Mouse (Mus musculus): ENCODE measurements around the gene Vkorc1l1. TPM values are rescaled to one million over a fixed set of nuclear protein-coding genes. Genes with fewer than 3 reads are reported as not detected.

The Vkorc1l1 gene
- total RNA-seq, 2 experiments from 2014 or later, result 41.5 to 43.9 TPM

GRCm38 (mm10) chr5:129999097-129999496, 57.3 kb downstream of the Vkorc1l1 start:
- peak; percentile 31 to 39 for DNase-seq (ENCODE audit: low spot score in 2 of 2)

DNA sequence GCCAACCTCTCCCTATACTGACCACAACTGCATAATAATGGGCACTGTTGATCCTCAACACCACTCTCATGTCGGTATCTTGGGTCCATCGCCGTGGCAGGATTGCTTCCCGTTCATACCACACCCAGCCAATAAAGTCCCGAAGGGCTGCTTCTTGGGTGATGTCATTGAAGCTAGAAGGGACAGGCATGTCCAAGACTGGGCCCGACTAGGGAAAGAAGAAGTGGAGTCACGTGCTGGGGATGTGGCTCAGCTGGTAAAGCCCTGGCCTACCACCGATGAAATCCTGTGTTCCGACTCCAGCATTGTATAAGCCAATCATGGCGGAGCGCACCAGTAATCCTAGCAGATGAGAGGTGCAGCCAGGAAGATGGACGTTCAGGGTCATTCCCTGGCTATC, 59.0 kb downstream of the Vkorc1l1 start:
- DNase-seq (ENCODE audit: low spot score in 2 of 2), result no peak

DNA sequence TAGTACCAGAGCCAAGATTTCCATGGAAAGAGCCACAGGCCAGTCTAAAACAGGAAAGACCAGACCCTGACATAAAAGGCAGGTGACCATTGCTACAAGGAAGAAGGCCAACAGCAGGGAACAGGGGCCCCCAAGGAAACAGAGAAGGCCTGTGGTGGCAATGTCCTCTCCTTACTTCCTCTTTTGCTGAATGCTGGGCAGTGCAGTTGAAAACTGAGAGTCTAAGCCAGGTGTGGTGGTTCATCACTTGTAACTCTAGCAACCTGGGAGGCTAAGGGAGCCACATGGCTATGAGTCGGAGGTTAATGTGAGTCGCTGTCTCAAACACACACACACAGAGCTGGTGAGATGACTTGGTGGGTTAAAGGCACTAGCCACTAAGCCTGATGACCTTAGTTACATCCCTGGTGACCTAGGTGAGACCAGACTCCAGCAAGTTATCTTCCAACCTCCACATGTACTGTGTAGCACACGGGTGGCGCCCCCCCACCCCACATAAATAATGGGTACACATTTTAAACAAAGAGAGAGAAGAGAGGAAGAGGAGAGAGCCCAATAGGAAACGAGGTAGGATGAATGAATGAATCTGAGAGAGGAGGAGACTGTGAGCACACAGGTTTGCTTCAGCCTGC, 59.7 kb downstream of the Vkorc1l1 start:
- no peak for DNase-seq (ENCODE audit: low spot score in 2 of 2)

DNA sequence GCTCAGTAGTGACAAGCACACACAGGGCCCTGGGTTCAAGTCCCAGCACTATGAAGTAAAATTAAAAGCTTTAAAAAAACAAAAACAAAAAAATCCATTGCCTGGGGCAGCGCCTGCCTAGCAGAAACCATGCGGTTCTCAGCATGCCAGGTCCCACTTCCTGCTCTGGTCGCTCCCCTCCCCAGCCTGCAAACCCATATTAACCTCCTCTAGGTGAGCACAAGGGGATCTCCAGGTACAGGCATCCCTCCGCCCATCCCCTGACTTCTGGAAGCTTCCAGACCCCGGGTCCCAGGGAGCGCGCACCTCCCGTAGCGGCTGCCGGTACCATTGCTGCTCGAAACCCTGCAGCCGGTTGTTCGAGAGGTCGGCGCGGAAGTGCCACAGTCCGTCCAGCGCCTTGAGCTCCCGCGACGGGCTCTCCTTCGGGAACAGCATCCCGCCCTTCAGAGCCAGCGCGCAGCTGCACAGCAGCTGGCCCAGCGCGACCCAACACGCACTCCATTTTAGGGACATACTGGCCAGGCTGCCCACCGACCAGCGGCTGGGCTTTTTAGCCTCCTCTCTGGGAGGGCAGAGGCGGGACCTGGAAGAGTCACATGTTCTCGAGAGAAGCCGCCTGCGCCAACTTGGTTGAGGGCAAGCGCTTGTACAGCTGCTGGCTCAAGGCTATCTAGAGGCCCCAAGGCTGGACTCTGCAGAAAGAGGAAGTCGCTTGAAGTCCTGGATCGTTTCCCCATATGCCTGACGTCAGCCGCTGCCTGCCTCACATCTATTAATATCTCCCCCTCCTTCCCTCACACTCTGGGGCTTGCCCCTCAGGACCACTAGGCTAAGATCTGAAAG, 60.8 kb downstream of the Vkorc1l1 start, which contains the start of gene Gusb:
Gene Gusb (minus strand): TSS at position 749 of the 846 bp plus-strand sequence.
- DNase-seq (ENCODE audit: low spot score in 2 of 2), result peak; percentile 54 to 72

- no peak for DNase-seq (ENCODE audit: low spot score in 2 of 2)
These were observed 61.5 kb downstream of the Vkorc1l1 start for GRCm38 (mm10) chr5:130003229-130003628.

- DNase-seq (ENCODE audit: low spot score in 2 of 2), result no peak
These were observed 65.6 kb downstream of the Vkorc1l1 start for GRCm38 (mm10) chr5:130007344-130007743.

DNA sequence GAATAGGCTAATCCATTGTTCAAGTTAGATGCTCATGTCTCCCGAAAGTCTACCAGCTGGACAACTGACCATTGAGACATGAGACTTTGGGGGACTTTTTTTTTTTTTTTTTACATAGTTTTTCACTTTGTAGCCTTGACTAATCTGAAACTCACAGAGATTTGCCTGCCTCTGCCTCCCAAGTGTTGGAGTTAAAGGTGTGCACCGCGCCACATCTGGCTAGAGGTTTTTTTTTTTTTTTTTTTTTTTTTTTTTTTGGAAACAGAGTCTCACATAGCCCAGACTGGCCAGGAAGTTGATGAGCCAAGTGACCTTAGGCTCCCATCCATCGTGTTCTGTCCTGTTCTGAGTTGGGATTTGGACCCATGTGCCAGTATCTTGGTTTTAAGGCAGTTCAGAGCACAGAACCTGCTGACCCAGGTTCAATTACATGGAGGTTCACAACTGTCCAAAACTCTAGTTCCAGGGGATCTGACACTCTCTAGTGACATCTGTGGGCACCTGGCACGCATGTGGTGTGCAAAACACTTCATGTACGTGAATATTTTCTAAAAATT, 66.3 kb downstream of the Vkorc1l1 start:
- no peak for DNase-seq (ENCODE audit: low spot score in 2 of 2)

GRCm38 (mm10) chr5:130009784-130010183, 68.0 kb downstream of the Vkorc1l1 start:
- DNase-seq (ENCODE audit: low spot score in 2 of 2), result no peak

DNA sequence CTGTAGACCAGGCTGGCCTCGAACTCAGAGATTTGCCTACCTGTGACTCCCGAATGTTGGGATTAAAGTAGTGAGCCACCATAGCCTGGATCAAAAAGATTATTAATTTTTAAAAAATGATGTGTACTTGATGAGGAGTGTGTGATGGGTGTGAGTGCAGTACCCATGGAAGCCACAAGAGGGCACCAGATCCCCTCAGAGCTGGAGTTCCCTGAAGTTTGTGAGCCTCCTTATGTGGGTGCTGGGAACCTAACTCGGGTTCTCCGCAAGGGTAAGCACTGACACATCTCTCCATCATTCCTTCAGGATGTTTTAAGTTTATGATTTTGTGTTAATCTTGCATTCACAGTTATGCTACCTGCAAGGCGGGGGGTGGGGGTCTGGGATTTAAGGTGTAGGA, 69.2 kb downstream of the Vkorc1l1 start:
- DNase-seq (ENCODE audit: low spot score in 2 of 2), result no peak

DNA sequence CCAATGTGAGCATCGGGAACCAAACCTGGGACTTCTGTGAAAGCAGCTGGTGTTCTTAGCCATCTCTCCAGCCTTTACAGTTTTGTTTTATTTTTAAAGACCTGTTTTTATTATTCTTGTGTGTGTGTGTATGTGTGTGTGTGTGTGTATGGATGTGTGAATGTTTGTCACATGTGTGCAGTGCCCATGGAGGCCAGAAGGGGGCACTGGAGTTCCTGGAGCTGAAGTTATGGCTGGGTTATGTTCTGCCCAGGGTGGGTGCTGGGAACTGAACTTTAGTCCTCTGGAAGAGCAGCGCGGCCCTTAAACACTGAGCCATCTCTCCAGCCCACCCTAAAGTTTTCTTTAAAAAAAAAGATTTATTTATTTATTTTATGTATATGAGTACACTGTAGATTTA, 73.3 kb downstream of the Vkorc1l1 start:
- DNase-seq (ENCODE audit: low spot score in 2 of 2), result no peak

DNA sequence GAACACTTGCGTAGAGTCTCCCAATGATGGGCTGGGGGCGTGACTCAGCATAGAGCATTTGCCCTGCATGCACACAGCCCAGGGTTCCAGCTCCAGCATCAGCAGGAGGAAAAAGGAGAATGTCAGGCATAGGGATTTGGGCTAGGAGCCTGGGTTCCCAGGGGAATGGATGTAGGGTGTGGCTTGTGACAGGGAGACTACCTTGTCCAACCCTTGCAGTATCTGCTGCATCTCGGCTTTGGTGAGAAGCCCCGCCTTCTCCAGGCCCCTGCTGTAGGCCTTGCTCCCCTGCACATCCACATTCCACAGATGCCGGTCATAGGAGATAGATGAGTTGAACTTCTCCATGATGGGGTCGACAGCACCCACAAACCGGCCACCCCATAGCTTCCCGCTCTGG, 77.7 kb downstream of the Vkorc1l1 start:
- no peak for DNase-seq (ENCODE audit: low spot score in 2 of 2)

GRCm38 (mm10) chr5:130021361-130021966, 79.7 kb downstream of the Vkorc1l1 start:
- DNase-seq (ENCODE audit: low spot score in 2 of 2), result no peak

GRCm38 (mm10) chr5:130022366-130022765, 80.6 kb downstream of the Vkorc1l1 start:
- no peak for DNase-seq (ENCODE audit: low spot score in 2 of 2)

DNA sequence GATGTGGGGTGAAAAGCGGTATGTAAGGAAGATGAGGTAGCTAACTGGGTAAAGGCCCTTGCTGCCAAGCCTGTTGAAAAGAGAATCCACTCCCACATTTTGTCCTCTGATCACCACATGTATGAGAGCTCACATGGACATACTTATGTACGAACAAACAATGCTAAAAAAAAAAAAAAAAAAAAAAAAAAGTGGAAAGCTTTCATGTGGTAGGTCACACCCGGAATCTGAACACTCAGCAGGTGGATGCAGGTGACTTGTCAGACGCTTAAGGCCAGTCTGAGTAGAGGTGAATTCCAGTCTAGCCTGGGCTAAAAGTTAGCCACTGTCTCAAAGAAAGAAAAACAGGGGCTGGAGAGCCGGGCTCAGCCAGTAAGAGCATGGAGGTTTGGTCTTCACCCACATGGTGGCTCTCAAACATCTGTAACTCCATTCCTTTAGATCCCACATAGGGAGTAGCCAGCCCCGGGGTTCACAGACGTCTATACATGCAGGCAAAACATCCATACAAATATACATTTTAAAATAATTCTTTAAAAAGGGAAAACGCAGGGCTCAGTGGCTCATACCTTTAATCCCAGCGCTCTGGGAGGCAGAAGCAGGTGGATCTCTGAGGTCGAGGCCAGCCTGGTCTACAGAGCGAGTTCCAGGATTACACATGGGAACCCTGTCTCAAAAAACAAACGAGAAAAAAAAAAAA, 81.4 kb downstream of the Vkorc1l1 start:
- no peak for DNase-seq (ENCODE audit: low spot score in 2 of 2)

DNA sequence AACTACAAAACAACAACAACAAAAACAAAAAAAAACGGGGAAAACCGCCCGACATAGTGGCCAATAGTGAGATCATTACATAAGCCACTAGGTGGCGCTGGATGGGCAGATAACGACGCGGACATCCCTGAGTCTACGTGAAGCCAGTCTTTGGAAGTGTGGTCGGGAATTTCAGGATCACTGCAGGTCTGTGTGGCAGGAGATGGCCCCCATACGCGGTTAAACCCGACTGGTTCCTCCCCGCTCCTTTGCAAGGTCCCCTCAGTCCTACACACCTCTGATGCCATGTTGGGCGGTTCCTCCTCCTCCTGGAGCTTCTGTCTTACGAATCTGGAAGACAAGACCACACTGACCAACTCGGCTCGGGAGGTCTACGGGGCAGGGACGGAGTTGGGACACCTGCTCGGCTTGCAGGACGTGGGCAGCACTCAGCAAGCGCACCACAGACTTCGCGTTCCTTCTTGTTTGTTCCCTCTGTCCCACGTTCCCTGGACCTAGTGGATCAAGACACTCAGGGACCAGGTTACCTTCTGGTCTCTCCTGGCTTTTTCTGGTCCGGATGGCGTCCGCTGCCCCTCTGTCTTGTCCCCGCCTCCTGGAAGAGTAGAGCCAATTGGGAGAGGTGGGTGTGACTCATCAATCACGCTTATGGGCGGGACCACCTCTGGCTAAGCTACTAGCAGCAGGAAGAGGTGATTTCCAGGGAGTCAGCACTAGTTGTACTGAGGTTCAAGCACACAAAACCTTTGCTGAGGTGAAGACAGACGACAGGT, 82.2 kb downstream of the Vkorc1l1 start:
- DNase-seq (ENCODE audit: low spot score in 2 of 2), result peak; percentile 68 to 77

DNA sequence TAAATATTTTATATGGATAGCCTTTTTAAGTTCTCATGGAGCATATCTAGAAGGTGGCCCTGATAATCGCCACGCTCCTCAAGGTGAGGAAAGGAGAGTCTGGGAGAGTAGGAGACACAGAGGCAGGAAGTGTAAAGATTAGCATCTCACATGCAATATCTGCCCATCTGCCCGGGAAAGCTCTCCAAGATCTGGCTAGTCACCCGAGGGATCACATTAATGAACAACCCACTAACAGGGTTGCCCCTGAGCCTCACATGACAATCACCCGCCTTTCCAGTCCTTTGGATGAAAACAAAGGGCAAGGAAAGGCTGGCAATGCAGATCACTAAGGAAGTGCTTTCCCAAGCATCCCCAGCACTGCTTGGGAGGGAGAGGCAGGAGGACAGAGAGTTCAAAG, 85.4 kb downstream of the Vkorc1l1 start:
- DNase-seq (ENCODE audit: low spot score in 2 of 2), result no peak

- DNase-seq (ENCODE audit: low spot score in 2 of 2), result no peak
These were observed 85.9 kb downstream of the Vkorc1l1 start for GRCm38 (mm10) chr5:130027696-130028095.

- peak; percentile 82 to 89 for DNase-seq (ENCODE audit: low spot score in 2 of 2)
These were observed 87.5 kb downstream of the Vkorc1l1 start, which contains the start of the genes Asl and Crcp for GRCm38 (mm10) chr5:130029142-130029897. Asl (minus strand) TSS chr5:130029247. Crcp (plus strand) TSS chr5:130029290.

Data from layer of hippocampus, postnatal 14 days (tissue).